Mouse (Mus musculus) forebrain, embryonic 11.5 days (tissue): ENCODE data around the gene Mrc2. TPM values are rescaled to one million over a fixed set of nuclear protein-coding genes. Genes with fewer than 3 reads are reported as not detected.

Experiments used
- ATAC-seq: fragments of 200-750 bp; cut with Nextera tagmentation; replicated peaks from 2 replicates; pipeline ENCODE4 v1.8.0; 2017; ENCODE audit warnings: moderate TSS enrichment; ENCODE audit not compliant: low FRiP score
- DNase-seq: peaks from one replicate; pipeline ENCODE4 v3.0.0-alpha.2; 2017; ENCODE audit warnings: low spot score
- H3K27ac ChIP-seq: fragments of 300-500 bp; sonication (generic); 2 replicates; pipeline ENCODE4 v1.5.1; 2014; ENCODE audit warnings: low read depth, low read length
- H3K27me3 ChIP-seq: fragments of 300-500 bp; sonication (generic); 2 replicates; pipeline ENCODE4 v1.6.1; 2014; ENCODE audit warnings: mild to moderate bottlenecking, low read length, mixed read lengths; ENCODE audit not compliant: control insufficient read depth, insufficient read depth
- H3K36me3 ChIP-seq: fragments of 300-500 bp; sonication (generic); 2 replicates; pipeline ENCODE4 v1.6.1; 2014; ENCODE audit warnings: mild to moderate bottlenecking, low read length, moderate library complexity, mixed read lengths; ENCODE audit not compliant: control insufficient read depth, insufficient read depth
- H3K4me1 ChIP-seq: fragments of 300-500 bp; sonication (generic); replicated peaks from 2 replicates; pipeline ENCODE4 v1.6.1; 2014; ENCODE audit warnings: low read length, mixed read lengths; ENCODE audit not compliant: control insufficient read depth, insufficient read depth
- H3K4me2 ChIP-seq: fragments of 300-500 bp; sonication (generic); 2 replicates; pipeline ENCODE4 v1.6.1; 2014; ENCODE audit warnings: low read depth, mild to moderate bottlenecking, low read length, moderate library complexity, mixed read lengths; ENCODE audit not compliant: severe bottlenecking
- H3K4me3 ChIP-seq: fragments of 300-500 bp; sonication (generic); 2 replicates; pipeline ENCODE4 v1.5.1; 2014; ENCODE audit warnings: low read depth, low read length
- H3K9ac ChIP-seq: fragments of 300-500 bp; sonication (generic); 2 replicates; pipeline ENCODE4 v1.6.1; 2014; ENCODE audit warnings: low read length
- H3K9me3 ChIP-seq: fragments of 300-500 bp; sonication (generic); 2 replicates; pipeline ENCODE4 v1.6.1; 2016; ENCODE audit warnings: low read length, mixed read lengths; ENCODE audit not compliant: control insufficient read depth
- WGBS: fragments of 180-500 bp; shearing (Covaris S2); extraction: QIAGEN DNeasy Blood & Tissue Kit; methylation state at CpG from one replicate; pipeline ENCODE4 v1.1.7; 2014; 5-methylcytosine and 5-hydroxymethylcytosine counted together
- polyA plus RNA-seq: library from polyadenylated mRNA; unstranded; fragments of >200 nt; fragmentation: Nextera tagmentation; extraction: Ambion mirVana; gene quantifications from 2 replicates; pipeline ENCODE4 v1.2.1, GENCODE M21; 2014

The Mrc2 gene
- polyA plus RNA-seq, 1 experiment from 2014 or later = 11.4 TPM

DNA sequence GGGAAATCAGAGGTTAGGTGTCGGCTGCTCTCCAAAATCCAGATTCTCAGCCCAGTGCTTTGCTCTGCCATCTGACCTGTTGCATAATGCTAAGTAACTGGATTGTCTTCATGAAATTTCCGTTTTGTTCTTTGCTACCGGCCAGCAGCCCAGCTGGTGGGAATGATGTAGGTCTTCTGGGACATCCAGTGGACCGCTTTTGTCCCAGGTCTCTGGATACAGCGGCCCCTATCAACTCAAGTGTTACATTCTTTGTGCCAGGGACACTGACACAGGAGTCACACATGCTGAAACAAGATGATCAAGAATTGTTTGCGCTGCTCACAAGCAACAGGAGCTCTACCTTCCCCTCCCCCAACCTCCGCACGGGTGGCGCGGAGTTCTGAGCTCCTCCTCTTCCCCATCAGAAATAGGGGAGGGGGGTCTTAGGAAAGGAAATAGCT is 741 bp upstream of the Mrc2 start:
- peak overlapping the region; percentile 93 for H3K27ac ChIP-seq
- H3K4me2 ChIP-seq = peak overlapping the region; percentile 88
- no peaks in the 10 kb centered on the region for H3K36me3 ChIP-seq
- H3K4me3 ChIP-seq = peak overlapping the region; percentile 65
- H3K9me3 ChIP-seq = no peaks in the 10 kb centered on the region
- H3K4me1 ChIP-seq = peaks cover 6% of the 10 kb centered on the region
- WGBS = 4% methylated on average over 10 of the region's 10 CpGs
- DNase-seq = peak; percentile 60
- no peaks in the 10 kb centered on the region for H3K27me3 ChIP-seq
- peak; percentile 22; the same call in 1 of the 2 replicates for ATAC-seq
- H3K9ac ChIP-seq = peak overlapping the region; percentile 85

- Histone ChIP-seq H3K27me3 (no peaks in the 10 kb centered on the region), H3K27ac (peak overlapping the region; percentile 93; the same call in 1 of the 2 replicates), H3K9ac (peak overlapping the region; percentile 85), H3K9me3 (no peaks in the 10 kb centered on the region), H3K4me3 (peak overlapping the region; percentile 65), H3K4me1 (peaks cover 6% of the 10 kb centered on the region), H3K4me2 (peak overlapping the region; percentile 88), H3K36me3 (no peaks in the 10 kb centered on the region; the same call in 1 of the 2 replicates)
- WGBS = 0% methylated on average over 26 of the region's 26 CpGs
- DNase-seq (peak; percentile 90), ATAC-seq (peak; percentile 54)
Observed at GRCm38 (mm10) chr11:105293101-105293581, 698 bp downstream of the Mrc2 start.

- DNase-seq (peak; percentile 64), ATAC-seq (no peak)
- H3K9me3 ChIP-seq = no peaks in the 10 kb centered on the region
- peak overlapping the region; percentile 65 for H3K4me3 ChIP-seq
- H3K4me2 ChIP-seq = peak overlapping the region; percentile 88
- no peaks in the 10 kb centered on the region; the same call in 1 of the 2 replicates for H3K36me3 ChIP-seq
- H3K27me3 ChIP-seq = no peaks in the 10 kb centered on the region
- 3% methylated on average over 9 of the region's 9 CpGs for WGBS
- H3K27ac ChIP-seq = no peak overlapping the region; the same call in 1 of the 2 replicates
- H3K9ac ChIP-seq = peak overlapping the region; percentile 85
- peaks cover 6% of the 10 kb centered on the region for H3K4me1 ChIP-seq
Observed at GRCm38 (mm10) chr11:105293901-105294494, 1.6 kb downstream of the Mrc2 start.

DNA sequence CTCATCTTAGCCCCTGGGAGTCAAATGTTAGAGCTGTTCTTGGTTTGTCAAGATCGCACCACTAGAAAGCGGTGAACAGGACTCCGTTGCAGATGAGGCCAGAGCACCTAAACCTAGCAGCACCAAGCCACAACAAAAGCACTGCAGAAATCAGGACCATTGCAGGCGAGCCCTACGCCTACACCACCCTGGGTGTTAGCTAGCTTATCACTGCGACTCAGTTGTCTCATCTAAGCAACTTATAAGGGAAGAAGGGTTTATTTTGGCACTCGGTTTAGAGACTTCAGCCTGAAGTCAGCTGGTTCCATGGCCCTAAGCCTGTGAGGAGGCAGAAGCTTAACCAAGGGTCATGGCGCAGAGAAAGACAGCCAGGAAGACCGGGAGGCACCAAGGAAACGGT is 3.6 kb downstream of the Mrc2 start:
- Histone ChIP-seq H3K4me1 (peaks cover 6% of the 10 kb centered on the region), H3K36me3 (no peaks in the 10 kb centered on the region; the same call in 1 of the 2 replicates), H3K9ac (no peak overlapping the region), H3K27me3 (no peaks in the 10 kb centered on the region), H3K27ac (no peak overlapping the region), H3K4me3 (no peak overlapping the region), H3K9me3 (no peaks in the 10 kb centered on the region), H3K4me2 (no peak overlapping the region)
- DNase-seq (no peak), ATAC-seq (no peak)
- whole genome bisulfite sequencing = 88% methylated on average over 10 of the region's 10 CpGs

DNA sequence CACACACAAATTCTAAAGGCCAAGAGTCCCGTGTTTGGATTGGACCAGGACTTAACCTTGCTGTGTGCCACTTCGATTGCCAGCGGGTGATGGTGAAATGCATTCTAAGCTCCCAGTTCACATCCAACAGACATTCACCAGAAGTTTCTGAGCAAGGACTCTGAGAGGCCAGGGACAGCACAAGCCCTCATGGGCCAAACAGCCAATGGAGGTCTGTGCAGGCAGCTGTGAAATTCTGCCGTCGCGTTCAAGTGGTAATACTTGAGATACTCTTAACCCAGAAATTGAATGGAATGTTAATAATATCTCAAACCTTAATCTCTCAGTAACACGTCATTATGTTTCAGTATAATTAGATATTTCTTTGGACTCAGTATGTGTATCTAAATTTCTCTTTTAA is 17.8 kb downstream of the Mrc2 start:
- no peak for ATAC-seq
- Histone ChIP-seq H3K27me3 (no peaks in the 10 kb centered on the region), H3K9ac (no peak overlapping the region), H3K9me3 (no peaks in the 10 kb centered on the region), H3K4me1 (peaks cover 19% of the 10 kb centered on the region), H3K4me2 (no peak overlapping the region), H3K36me3 (peaks cover 3% of the 10 kb centered on the region; the same call in 1 of the 2 replicates), H3K27ac (no peak overlapping the region), H3K4me3 (no peak overlapping the region)
- 88% methylated on average over 7 of the region's 7 CpGs for WGBS
- no peak for DNase-seq

DNA sequence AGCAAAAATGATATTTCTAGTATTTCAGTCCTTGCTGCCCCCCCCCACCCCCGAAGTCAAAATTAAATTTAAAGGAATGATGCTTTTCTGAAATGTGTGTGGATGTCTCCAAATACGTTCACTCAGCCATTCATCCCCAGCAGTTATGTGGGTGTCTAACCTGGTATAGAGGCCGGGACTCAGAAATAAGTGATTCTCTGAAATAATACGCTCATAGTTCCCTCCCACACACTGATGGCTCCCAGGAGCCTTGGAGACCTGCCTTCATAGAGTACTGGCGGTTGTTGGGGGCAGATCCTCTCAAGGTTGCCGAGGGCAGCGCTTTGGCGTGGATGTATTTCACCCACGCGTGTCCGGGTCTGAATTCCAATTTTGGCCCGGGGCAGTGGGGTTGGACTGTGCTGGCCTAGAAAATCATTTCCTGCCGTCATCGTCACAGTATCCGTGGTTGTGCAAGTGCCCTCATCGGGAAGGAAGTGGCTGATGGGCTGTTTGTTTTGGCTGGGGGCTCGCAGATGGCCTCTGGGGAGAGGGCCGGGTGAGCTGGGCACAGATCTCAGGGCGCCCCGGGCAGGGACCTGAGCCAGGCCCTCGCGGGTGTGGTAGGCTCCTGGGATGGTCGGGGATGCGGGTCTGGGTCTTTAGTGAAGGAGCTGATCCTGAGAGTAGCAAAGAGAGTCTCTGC is 19.0 kb downstream of the Mrc2 start:
- Histone ChIP-seq H3K27me3 (no peaks in the 10 kb centered on the region), H3K9me3 (no peaks in the 10 kb centered on the region), H3K4me1 (peaks cover 19% of the 10 kb centered on the region), H3K4me3 (no peak overlapping the region), H3K9ac (no peak overlapping the region), H3K36me3 (no peaks in the 10 kb centered on the region), H3K4me2 (no peak overlapping the region), H3K27ac (no peak overlapping the region)
- no peak for ATAC-seq
- DNase-seq = no peak
- 79% methylated on average over 24 of the region's 24 CpGs for WGBS

- WGBS = 64% methylated on average over 12 of the region's 12 CpGs
- Histone ChIP-seq H3K4me1 (peaks cover 19% of the 10 kb centered on the region), H3K9me3 (no peaks in the 10 kb centered on the region), H3K4me3 (no peak overlapping the region), H3K27me3 (no peaks in the 10 kb centered on the region), H3K27ac (0 out of 2 replicates have a peak overlapping the region, but pooled peaks have one; percentile 50), H3K36me3 (no peaks in the 10 kb centered on the region), H3K4me2 (no peak overlapping the region), H3K9ac (no peak overlapping the region)
- no peak for DNase-seq
- ATAC-seq = no peak
Observed at GRCm38 (mm10) chr11:105312311-105312942, 20.0 kb downstream of the Mrc2 start.

- no peak overlapping the region for H3K4me3 ChIP-seq
- H3K9ac ChIP-seq = 0 out of 2 replicates have a peak overlapping the region, but pooled peaks have one; percentile 9
- no peaks in the 10 kb centered on the region for H3K36me3 ChIP-seq
- H3K4me1 ChIP-seq = peaks cover 19% of the 10 kb centered on the region
- H3K9me3 ChIP-seq = no peaks in the 10 kb centered on the region
- peak overlapping the region; percentile 43; the same call in 1 of the 2 replicates for H3K27ac ChIP-seq
- ATAC-seq = peak; percentile 51; the same call in 1 of the 2 replicates
- no peak overlapping the region for H3K4me2 ChIP-seq
- no peaks in the 10 kb centered on the region for H3K27me3 ChIP-seq
- DNase-seq = no peak
- 60% methylated on average over 10 of the region's 10 CpGs for WGBS
Observed at GRCm38 (mm10) chr11:105312972-105313632, 20.7 kb downstream of the Mrc2 start.
